Mouse (Mus musculus) heart, postnatal 36 days (tissue): Measurements from ENCODE around the gene Fli1. TPM values are rescaled to one million over a fixed set of nuclear protein-coding genes. Genes with fewer than 3 reads are reported as not detected.
A peak's percentile ranks its signal among the peaks of the same experiment; 100 is the strongest.

ENCODE experiments used
- DNase-seq, 2 experiments: peaks; one replicate each; pipeline ENCODE4 v3.0.0; 2021 to 2022
- intact Hi-C: fragments of 180-260 bp; cut with DNase I; formaldehyde crosslinking; loops from one replicate; pipeline ENCODE4 v1.15.1; 2025
- total RNA-seq, 2 experiments: library from RNA; stranded (reverse); gene quantifications; 2 replicates each; pipeline ENCODE4 v1.2.3; 2021

Gene Fli1
- total RNA-seq, 2 experiments from 2014 or later: 28.2 to 28.8 TPM

- intact Hi-C loops: loop anchor here (1.0 kb wide), 2 partner anchors 12 to 35 kb away; no protein-coding TSS in a partner anchor
- peak; percentile 49 for DNase-seq
Observed at GRCm38 (mm10) chr9:32506161-32506560, 36.5 kb downstream of the Fli1 start.

DNA sequence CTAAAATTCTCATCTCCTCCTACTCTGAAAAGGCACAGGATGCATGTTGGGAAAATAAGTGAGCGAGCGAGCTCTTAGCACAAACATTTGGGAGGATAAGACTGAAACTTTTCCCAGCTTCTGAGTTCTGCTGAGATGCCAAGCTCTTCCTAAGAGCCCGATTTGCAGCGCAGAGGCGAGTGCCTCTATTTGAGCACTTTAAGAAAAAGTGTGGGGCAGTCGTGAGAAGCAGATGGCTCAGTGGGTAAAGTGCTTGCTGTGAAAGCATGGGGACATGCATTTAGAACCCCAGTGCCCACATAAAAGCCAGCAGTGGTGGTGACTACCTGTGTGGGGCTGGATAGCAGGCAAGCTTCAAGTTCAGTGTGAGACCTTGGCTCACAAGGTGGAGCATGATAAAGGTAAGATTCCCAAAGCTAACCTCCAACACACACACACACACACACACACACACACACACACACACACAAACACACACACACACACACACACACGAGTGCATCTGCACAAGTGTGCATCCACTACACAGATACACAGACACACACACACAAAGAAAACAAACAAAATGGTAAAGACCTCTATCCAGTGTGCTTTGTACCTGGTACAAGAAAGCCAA is 37.1 kb downstream of the Fli1 start:
- no peak for DNase-seq
- intact Hi-C loops: loop anchor here (1.0 kb wide), 2 partner anchors 13 to 36 kb away; no protein-coding TSS in a partner anchor

DNA sequence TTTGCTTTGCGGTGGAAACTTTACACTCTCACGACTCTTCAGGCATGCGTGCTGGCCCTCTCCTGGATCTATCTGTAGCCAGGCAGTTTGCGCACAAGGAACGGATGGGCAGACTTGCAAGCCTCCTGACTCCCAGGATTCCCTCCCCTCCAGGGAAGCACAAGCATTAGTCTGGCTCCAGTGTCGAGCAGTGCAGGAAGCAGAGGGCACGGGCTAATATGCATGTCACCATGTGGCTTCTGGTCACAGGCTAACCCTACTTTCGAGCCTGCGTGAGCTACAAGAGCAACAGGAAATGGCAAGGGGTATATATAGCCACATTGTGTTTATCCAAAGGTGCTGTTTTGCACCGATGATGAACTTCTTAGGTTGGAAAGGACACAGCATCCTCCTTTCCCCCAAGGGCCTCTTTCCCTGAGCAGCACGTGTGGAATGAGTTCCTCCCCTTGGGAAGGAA is 38.6 kb downstream of the Fli1 start:
- intact Hi-C loops: no loop called here
- peak in 1 of 2 experiments; percentile 42 for DNase-seq

DNA sequence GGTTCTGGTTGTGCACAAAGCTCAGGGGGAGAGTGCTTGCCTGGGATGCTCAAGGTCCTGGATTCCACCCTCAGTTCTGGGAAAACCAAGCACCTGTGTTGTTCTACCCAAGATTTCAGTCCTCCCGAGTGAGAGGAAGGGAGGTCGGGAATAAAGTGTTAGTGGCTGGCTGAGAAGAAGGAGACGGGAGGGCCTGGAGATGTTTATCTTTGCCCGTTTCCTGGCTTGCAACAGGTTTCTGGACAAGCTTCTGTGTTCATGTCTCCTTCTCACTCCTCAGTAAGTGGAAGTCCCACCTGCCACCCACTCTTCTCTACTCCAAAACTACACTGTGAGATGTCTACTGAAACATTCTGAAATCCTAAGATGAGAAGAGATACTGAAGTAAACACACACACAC is 39.2 kb downstream of the Fli1 start:
- DNase-seq: no peak
- intact Hi-C loops: no loop called here

DNA sequence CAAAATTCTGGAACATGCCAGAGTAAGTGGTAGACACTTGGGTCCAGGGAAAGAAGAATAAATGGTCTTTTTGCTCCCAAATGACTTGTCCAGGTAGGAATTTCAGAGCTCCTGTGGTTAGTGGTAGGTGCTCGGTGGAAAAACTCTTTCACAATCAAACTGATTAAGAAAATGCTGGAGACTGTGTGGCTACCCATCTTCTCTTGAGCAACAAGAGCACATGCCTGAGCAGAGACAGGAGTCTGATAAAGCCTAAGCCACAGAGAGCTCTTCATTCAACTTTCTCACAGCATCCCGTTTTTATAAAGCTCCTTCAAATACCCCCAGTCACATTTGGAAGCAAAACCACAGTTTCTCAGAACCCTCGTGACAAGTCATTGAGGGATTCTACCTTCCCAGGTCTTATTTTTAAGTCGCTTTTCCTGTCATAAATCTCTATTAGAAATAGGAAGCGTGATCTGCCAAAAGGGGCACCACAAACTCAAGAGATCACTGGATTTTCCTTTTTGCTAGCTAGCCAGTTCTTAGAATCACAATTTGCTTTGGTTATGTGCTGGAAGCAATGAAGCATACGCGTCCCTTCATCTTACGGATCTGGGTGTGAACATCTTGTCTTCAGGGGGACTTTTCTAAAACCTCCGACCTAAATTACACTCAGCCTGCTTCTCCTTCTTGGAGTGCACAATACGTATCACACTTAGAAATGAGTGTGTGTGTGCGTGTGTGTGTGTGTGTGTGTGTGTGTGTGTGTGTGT is 40.2 kb downstream of the Fli1 start:
- intact Hi-C loops: no loop called here
- no peak for DNase-seq

- intact Hi-C loops: no loop called here
- DNase-seq: no peak
Observed at GRCm38 (mm10) chr9:32500886-32501285, 41.8 kb downstream of the Fli1 start.

- intact Hi-C loops: no loop called here
- no peak for DNase-seq
Observed at GRCm38 (mm10) chr9:32500063-32500462, 42.6 kb downstream of the Fli1 start.

DNA sequence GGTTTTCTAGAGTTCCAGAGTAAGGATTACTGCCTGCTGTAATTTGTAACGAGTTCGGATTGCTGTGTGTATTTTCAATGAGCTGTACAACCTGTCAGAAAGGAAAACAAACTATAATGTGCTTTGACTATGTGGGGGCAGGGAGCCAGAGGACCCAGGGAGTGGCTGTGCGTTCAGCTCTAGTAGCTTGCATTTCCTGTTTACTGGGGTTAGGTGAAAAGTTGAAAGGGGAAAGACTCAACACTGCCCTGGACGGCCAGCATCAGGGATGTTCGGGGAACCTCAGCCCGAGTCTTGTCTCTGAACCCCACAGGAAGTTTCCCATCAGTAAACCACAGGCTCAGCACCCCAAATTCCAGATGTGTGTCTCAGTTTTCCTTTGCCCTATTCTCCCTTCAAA is 43.2 kb downstream of the Fli1 start:
- no peak for DNase-seq
- intact Hi-C loops: loop anchor here (5.0 kb wide), 1 partner anchor 37 kb away; no protein-coding TSS in a partner anchor

DNA sequence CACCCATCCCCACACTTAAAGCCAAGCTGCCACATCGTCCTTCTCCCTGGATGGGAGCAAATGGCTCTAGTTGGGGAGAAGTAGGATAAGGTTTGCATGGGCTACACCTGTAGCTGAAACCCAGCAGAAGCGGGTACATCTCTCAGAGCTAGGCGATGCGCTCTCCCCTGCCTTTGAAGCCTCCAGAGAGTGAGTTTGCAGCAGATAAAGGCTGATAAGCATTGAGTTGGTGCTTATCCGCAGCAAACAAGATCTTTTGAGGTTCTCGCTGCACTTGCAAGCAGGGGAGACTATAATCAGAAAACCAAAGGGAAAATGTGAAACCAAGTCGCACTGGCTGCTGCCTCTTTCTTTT is 47.0 kb downstream of the Fli1 start:
- intact Hi-C loops: loop anchor here (5.0 kb wide), 1 partner anchor 33 kb away; no protein-coding TSS in a partner anchor
- no peak for DNase-seq

DNA sequence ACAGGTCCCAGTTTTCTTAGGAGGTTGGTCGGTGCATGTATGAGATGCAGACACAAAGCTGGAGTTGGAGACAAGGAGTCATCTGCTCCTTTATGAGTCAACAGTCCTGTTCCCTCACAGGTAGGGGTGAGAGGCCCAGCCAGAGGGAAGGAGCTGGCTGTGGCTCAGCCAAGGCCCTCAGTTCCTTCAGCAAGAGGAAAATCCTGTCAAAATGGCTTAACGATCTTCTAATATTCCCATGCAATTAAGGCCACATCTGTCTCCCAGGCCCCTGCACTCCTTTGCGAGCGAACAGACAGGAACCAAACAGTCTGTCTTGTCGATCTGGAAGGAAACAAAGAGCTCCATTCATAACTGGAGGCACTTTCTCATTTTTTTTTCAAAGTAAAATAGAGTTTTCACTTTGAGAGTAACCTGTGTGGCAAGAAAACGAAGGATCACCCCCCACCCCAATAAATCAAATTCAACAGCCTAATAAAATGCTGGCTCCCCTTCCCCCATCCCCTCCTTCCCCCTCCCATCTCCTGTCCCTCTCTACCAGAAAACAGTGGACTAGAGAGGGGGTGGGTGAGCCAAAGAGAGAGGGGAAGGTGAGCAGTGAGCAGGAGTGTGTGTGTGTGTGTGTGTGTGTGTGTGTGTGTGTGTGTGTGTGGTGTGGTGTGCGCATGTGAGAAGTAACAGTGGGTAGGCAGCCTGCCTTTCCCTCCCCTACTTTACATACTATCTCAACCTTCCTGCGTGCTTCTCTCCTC is 47.6 kb downstream of the Fli1 start:
- no peak for DNase-seq
- intact Hi-C loops: loop anchor here (5.0 kb wide), 1 partner anchor 33 kb away; no protein-coding TSS in a partner anchor

GRCm38 (mm10) chr9:32493588-32494423 is 48.9 kb downstream of the Fli1 start:
- DNase-seq: no peak
- intact Hi-C loops: no loop called here

GRCm38 (mm10) chr9:32492753-32493152 is 49.9 kb downstream of the Fli1 start:
- no peak for DNase-seq
- intact Hi-C loops: no loop called here

GRCm38 (mm10) chr9:32491484-32491883 is 51.2 kb downstream of the Fli1 start:
- DNase-seq: no peak
- intact Hi-C loops: no loop called here

DNA sequence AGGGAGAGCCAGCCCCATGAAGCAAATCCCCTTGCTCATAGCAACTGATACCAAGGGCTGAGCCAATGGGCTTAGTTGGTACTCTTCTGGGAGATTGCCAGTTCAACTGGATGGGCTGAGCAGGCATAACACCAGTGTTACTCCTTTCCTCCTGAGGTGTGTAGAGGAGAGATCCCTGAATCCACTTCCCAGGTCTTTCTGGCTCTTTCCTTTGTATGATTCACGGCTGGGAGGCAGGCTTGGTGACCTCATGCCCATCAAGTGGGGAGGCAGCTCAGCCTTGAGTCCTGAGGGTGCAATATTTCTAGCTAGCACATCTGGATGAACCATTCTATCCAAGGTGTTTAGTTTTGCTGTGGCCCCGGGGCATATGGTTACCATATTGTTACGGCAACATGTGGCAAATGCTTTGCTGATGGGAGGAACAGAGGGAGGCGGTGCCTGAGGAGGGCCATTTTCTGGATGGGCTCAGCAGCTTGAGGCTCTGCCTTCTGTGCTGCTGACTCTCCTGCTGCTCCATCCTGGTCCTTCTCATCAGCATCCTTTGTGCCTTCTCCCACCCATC is 52.8 kb downstream of the Fli1 start:
- no peak for DNase-seq
- intact Hi-C loops: no loop called here

DNA sequence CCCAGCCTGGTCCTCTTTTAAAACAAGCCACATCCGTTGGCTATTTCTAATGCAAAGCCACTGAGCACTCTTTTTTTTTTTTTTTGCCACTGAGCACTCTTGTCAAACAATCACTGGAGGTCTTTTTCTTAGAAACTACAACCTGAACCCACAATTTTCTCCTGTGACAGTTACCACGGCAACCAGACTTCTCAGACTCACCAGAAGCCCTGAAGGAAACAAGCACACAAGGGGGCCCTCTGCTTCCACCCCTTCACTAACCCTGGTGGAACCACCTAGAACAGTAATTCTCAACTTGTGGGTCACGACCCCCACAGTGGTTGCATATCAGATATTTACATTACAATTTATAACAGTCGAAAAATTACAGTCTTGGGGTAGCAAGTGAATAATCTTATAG is 53.3 kb downstream of the Fli1 start:
- intact Hi-C loops: no loop called here
- DNase-seq: no peak

DNA sequence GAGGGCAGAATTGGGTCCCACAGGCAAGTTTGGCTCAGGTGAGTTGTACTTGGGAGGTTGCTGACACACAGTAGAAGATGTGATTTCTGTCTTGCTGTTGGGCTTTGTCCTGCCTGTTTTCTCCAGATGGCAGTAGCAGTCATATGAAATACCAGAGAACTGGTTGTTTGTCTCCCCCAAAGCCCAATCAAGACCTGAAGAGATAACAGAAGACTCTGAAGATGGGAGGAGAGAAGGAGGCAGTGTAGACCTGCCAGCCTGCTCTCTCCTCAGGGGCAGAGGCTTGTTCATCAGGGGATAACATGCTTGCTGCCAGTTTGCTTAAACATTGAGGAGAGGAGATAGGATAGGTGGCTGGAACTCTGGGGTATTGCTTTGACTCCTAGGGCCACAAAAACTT is 54.0 kb downstream of the Fli1 start:
- intact Hi-C loops: no loop called here
- no peak for DNase-seq

DNA sequence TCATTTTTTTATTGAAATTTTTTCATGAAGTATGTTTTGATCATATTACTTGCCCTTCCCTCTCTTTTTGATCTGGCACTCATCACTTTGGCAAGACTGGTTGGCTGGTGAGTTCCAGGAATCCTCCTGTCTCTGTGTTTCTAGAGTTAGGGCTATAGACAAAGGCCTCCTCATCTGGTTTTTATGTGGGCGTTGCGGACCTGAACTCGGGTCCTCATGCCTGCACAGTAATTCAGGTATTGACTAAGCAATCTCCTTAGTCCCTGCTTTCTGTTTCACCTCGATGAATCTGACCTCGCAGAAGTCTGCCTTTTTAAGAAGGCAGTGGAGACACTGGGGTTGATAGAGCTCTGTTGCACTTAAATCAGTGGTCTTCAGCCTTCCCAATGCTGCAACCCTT is 54.8 kb downstream of the Fli1 start:
- intact Hi-C loops: no loop called here
- DNase-seq: peak in 1 of 2 experiments; percentile 0

- intact Hi-C loops: no loop called here
- DNase-seq: no peak
Observed at GRCm38 (mm10) chr9:32487401-32487800, 55.3 kb downstream of the Fli1 start.

DNA sequence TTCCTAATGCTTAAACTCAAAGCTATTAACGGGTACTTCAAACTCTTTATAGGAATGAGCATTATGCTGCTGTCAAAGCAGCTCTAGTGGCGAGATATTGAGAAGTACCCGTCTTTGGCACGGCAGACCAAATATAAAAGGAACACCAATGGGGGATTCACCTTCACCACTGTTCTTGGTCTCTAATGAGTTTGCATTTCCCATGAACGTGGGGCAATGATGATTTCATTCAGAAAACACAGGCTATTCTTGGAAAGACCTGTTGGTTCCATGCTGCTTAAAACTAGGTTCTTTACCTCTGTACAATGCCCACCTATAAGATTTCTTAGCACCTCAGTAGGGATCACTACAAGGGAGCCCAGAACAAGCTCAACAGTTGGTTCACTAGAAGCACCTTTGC is 62.2 kb downstream of the Fli1 start:
- DNase-seq: no peak
- intact Hi-C loops: no loop called here

GRCm38 (mm10) chr9:32478799-32479198 is 63.9 kb downstream of the Fli1 start:
- intact Hi-C loops: no loop called here

More at GRCm38 (mm10) chr9:32478799-32479198, 63.9 kb downstream of the Fli1 start:
- DNase-seq: no peak
